Mouse (Mus musculus) liver, postnatal 0 days (tissue): ENCODE measurements around the gene Ube2k.

Experiments used
- CTCF ChIP-seq: sonication (generic); IDR thresholded peaks from 2 replicates; pipeline ENCODE4 v1.5.1; 2016; ENCODE audit warnings: antibody characterized with exemption, low read depth
- EP300 ChIP-seq: IDR thresholded peaks from 2 replicates; pipeline ENCODE4 v1.6.1; 2016; ENCODE audit warnings: antibody characterized with exemption, low read depth, mild to moderate bottlenecking

DNA sequence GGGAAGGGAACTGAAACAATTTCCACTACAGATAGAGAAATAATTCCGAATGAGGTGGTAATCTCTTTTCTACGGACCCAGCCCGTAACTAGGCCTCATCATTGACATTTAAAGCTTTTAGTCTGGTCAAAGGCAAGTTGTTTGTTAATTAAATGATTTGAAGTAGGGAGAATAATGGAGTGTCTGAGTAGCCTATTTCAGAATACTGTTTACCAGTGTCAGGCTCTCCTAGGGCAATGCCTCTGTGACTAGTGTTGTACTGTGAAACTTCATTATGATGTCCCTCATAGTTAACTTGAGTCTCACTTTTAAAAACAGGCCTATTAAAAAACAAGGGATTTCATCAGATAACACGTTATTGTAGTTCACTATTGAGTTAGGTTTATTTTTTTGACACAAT lies 1.1 kb downstream of the Ube2k start:
- TF ChIP-seq EP300: no peak
- no peak for TF ChIP-seq CTCF
